Mouse (Mus musculus): ENCODE measurements around the gene Scube2.

Scube2 gene

DNA sequence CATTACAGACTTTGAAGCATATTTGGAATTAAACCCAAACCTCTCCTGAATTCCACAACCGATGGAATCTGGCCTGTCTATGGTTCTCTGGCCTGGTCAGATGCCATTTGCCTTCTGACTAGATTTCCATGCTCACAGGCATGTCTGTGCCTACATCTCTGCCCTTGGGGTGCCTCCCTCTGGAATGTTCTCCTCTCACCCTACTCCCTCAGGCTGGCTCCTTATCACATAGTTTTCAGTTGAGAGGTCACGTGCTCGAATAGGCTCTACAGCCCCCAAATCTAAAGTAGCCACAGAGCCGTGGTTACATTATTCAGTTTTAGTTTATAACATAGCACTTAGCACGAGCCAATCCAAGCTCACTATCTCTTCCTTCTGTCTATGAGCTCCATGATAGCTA, 69.9 kb downstream of the Scube2 start:
- DNase-seq (ENCODE audit: extremely low spot score) = no peak

- no peak for DNase-seq (ENCODE audit: extremely low spot score)
Measured at GRCm38 (mm10) chr7:109794556-109794955, 70.9 kb downstream of the Scube2 start.

DNA sequence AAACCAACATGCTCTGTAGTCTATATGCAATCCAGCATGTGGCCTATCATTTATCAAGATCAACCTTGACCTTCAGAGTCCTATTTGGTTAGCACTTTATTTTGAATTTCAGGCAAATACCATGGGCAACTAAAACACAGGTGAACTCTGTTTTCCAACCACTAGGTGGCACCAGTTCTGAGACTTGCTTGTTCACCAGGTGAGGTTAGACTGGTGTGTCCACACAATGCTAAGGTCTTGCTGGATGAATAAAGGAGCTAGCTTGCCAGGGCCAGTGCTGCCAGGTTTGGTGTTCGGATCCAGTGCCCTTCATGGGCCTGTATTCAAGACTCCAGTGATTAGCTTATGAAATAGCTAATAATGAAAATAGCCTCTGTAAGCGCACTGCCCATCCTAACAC, 72.7 kb downstream of the Scube2 start:
- peak; percentile 50 for DNase-seq (ENCODE audit: extremely low spot score)

- DNase-seq (ENCODE audit: extremely low spot score) = no peak
Measured at GRCm38 (mm10) chr7:109790818-109791217, 74.7 kb downstream of the Scube2 start.

- DNase-seq (ENCODE audit: extremely low spot score) = no peak
Measured at GRCm38 (mm10) chr7:109787860-109788259, 77.6 kb downstream of the Scube2 start.

DNA sequence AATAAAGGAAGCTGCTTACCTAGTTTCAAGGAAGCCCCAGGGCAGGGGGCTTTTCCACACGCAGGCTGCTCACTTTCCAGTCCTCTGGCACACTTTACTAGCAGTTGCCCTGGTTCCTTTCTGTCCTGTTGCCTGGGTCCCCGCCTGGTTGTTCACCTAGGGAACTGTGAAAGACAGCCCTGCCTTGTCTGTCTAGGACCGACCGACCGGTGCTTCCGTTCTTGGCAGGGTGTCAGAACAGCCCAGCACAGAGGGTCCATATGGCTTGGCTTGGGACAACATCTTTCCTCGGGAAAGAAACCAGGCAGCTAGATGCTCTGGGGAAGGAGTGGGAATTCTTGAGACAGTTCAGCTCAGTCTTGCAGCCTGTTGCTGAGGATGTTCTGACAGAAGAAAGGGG, 82.2 kb downstream of the Scube2 start:
- DNase-seq (ENCODE audit: extremely low spot score) = no peak

DNA sequence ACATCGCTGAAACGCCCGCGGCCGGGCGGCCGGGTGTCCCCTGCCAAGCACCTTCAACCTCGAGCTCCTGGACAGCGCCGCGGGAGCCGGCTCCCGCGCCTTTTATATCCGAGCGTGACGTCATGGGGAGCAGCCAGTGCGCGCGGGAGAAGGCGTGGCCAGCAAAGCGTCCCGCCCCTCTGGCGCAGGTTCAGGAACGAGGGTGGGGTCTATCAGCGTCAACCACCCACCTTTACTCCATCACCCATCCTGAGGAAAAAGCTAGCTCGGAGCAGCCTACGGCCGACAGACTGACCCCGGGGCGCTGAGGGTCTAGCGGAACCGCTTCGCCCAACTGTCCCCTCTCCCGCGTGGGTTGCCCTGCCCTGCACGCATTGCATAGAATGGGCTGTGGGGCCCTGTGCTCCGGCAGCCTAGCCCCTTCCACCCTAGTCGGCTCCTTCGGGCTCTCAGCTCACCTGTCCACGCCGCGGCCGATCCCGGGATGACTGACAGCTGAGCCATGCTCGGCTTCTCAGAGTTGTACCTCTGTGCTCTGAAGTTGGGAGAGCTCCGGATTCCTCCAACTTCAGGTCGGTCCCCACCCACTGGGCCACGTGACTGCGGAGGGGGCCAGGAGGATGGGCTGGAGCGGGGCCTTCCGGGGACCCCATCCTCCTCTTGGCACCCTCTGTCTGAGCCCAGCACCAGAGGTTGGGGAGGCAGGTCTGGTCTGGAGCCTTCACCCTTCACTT, 83.8 kb downstream of the Scube2 start, which contains the start of gene Nrip3:
TSS of gene Nrip3 (minus strand) at position 556 of the 734 bp plus-strand sequence.
- peak; percentile 87 for DNase-seq (ENCODE audit: extremely low spot score)

DNA sequence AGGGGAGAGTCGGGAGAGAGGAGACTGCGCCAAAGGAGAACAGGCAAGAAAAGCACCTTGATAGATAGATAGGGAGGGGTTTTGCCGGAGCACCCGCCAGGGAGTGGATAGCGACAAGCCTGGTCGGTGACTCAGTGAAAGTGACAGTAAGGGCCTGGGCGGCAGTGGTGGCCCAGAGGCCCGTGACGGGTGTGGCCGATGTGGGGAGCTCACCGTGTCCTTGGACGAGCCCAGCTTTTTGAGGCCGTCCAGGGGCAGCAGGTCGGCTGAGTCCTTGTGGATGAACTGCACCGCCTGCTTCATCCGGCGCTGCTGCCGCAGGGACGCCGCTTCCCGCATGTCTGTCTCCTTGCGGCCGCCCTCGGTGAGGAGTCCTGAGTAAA, 84.4 kb downstream of the Scube2 start:
- no peak for DNase-seq (ENCODE audit: extremely low spot score)

GRCm38 (mm10) chr7:109772251-109772650, 93.2 kb downstream of the Scube2 start:
- no peak for DNase-seq (ENCODE audit: extremely low spot score)

- DNase-seq (ENCODE audit: extremely low spot score) = no peak
Measured at GRCm38 (mm10) chr7:109768699-109769383, 96.6 kb downstream of the Scube2 start.

DNA sequence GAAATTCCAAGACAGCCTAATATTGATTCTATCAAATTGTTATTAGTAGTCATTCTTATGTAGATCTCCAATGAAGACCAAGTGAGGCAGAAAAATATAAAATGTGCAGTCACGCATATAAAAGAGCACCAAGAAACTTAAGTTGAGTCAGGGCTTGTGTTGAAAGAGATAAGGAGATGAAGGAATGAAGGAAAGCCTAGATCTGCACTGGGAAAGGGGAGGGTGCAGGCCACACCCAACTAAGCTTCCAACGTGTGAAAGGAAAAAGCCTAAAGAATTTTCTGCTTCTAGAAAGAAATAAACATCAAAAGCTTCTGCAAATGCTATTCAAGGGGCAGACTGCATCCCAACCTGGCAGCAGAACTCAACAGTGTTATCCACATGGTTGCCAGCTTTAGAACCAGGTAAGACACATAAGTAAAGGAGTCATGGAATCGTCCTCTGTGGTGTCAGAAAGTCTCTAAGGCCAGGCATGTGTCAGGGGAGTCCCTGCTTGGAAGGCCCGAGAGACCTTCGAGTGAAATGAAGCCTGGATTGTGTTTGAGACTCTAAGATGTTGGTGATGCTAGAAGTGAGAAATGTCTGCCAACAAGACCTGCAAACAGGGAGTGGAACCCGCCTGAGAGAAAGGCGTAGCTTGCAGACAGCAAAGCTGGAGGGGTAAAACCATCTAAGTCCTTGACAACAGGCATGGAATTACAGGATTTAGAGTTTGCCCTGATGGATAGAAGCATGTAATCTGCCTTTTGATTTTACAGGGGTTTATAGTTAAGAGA, 97.7 kb downstream of the Scube2 start:
- no peak for DNase-seq (ENCODE audit: extremely low spot score)

DNA sequence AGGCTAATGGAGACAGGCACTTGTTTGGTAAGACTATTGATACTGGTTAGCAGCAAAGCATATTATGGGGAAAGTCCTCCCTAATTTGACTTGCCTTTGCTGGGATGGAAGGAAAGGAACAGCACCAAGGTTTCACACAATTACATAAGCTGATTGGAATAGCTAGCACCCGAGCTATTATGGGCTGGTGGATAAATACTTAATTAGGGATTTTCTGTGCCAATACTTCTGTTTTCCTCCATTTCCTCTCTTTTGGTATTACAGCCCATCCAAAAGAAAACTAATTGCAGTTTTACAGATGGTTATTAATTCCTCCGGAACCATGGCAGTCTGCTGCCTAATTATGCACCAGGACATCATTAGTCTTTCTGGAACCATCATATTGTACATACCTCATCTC, 101.5 kb downstream of the Scube2 start:
- no peak for DNase-seq (ENCODE audit: extremely low spot score)

DNA sequence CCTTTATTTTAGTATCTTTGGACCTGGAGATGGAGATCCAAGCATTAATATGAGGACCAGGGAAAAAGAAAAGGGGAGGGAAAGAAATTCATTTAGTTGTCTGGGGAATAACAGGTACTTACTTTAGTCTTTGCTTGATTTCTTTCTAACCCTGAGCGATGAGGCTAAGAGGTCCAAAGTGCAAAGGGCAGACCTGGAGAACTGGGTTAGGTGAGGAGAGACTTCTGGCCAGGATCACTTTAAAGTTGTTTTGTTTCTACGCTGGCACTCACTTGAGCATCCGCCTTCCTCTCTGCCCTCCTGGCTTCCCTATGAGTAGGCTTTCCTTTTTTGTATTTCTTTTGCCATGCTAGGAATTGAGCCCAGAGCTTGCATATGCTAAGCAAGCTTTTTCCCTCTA, 109.2 kb downstream of the Scube2 start:
- DNase-seq (ENCODE audit: extremely low spot score) = no peak

GRCm38 (mm10) chr7:109754034-109754433, 111.4 kb downstream of the Scube2 start:
- no peak for DNase-seq (ENCODE audit: extremely low spot score)

GRCm38 (mm10) chr7:109752008-109752925, 113.2 kb downstream of the Scube2 start, which contains the start of gene Tmem9b:
Gene Tmem9b (minus strand): TSS chr7:109752875.
- peak; percentile 86 for DNase-seq (ENCODE audit: extremely low spot score)

- DNase-seq (ENCODE audit: extremely low spot score) = no peak
Measured at GRCm38 (mm10) chr7:109751427-109752007, 114.0 kb downstream of the Scube2 start.

Data from embryo, embryonic 9.5 days (tissue).